8 mouse cellular contexts compared by ENCODE assay signal in genomic region chr7:35686756-35687155, GRCm38 (mm10). TPM values are rescaled to one million over a fixed set of nuclear protein-coding genes. Genes with fewer than 3 reads are reported as not detected.
DNase-seq lines count a peak whose midpoint lies in the region; ATAC-seq and TF ChIP-seq lines count a peak whose summit lies in the region.

No protein-coding gene starts in this region.

- H3K9me3 ChIP-seq in liver, embryonic 12.5 days (replicated peaks), result no peaks in the 10 kb centered on the region
- no peaks in the 10 kb centered on the region for H3K9me3 ChIP-seq in neural tube, embryonic 12.5 days

- H3K4me1 ChIP-seq in heart, adult 2 months (ENCODE audit: control insufficient read depth, insufficient read depth, low read length), result no peaks in the 10 kb centered on the region
- no peaks in the 10 kb centered on the region for H3K4me1 ChIP-seq in kidney, adult 2 months (ENCODE audit: control insufficient read depth, insufficient read depth, low read length)
- H3K4me1 ChIP-seq in liver, embryonic 12.5 days, result peaks cover 27% of the 10 kb centered on the region
- H3K4me1 ChIP-seq in neural tube, embryonic 12.5 days, result no peaks in the 10 kb centered on the region; the same call in 1 of the 2 replicates

- H3K27me3 ChIP-seq in heart, adult 2 months (ENCODE audit: control insufficient read depth, insufficient read depth, low read length), result no peaks in the 10 kb centered on the region
- no peaks in the 10 kb centered on the region for H3K27me3 ChIP-seq in kidney, adult 2 months (replicated peaks; ENCODE audit: control insufficient read depth, insufficient read depth, low read length)
- H3K27me3 ChIP-seq in liver, embryonic 12.5 days (replicated peaks), result no peaks in the 10 kb centered on the region
- no peaks in the 10 kb centered on the region for H3K27me3 ChIP-seq in neural tube, embryonic 12.5 days (replicated peaks)

- no peak overlapping the region for H3K9ac ChIP-seq in heart, adult 2 months (ENCODE audit: low read depth, low read length)
- H3K9ac ChIP-seq in liver, embryonic 12.5 days, result no peak overlapping the region
- H3K9ac ChIP-seq in neural tube, embryonic 12.5 days, result no peak overlapping the region

- H3K79me2 ChIP-seq in heart, adult 2 months (replicated peaks; ENCODE audit: control insufficient read depth, insufficient read depth, low read length), result no peaks in the 10 kb centered on the region

- H3K4me3 ChIP-seq in heart, adult 2 months, result peak overlapping the region; percentile 38
- no peak overlapping the region for H3K4me3 ChIP-seq in kidney, adult 2 months (ENCODE audit: insufficient read depth, low read depth, low read length)
- peak overlapping the region; percentile 14 for H3K4me3 ChIP-seq in liver, embryonic 12.5 days
- H3K4me3 ChIP-seq in neural tube, embryonic 12.5 days, result no peak overlapping the region

- H3K4me2 ChIP-seq in liver, embryonic 12.5 days, result peak overlapping the region; percentile 58
- peak overlapping the region; percentile 25 for H3K4me2 ChIP-seq in neural tube, embryonic 12.5 days (replicated peaks)

- no peaks in the 10 kb centered on the region for H3K36me3 ChIP-seq in heart, adult 2 months (ENCODE audit: control insufficient read depth, insufficient read depth, low read length)
- H3K36me3 ChIP-seq in kidney, adult 2 months (ENCODE audit: control insufficient read depth, insufficient read depth, low read length), result no peaks in the 10 kb centered on the region
- peaks cover 11% of the 10 kb centered on the region for H3K36me3 ChIP-seq in liver, embryonic 12.5 days
- H3K36me3 ChIP-seq in neural tube, embryonic 12.5 days, result peaks cover 17% of the 10 kb centered on the region; the same call in 1 of the 2 replicates

- WGBS in heart, adult 2 months, result 17% methylated on average over 13 of the region's 13 CpGs
- WGBS in kidney, adult 2 months, result 17% methylated on average over 13 of the region's 13 CpGs
- 19% methylated on average over 13 of the region's 13 CpGs for WGBS in liver, embryonic 12.5 days (ENCODE audit: insufficient replicate concordance)
- 27% methylated on average over 13 of the region's 13 CpGs for WGBS in neural tube, embryonic 12.5 days

- TF ChIP-seq CTCF in heart, adult 2 months (IDR thresholded peaks at IDR 0.05), result peak; percentile 87
- TF ChIP-seq CTCF in kidney, adult 2 months (conservative IDR thresholded peaks at IDR 0.05; ENCODE audit: insufficient read depth, insufficient read length, low read depth, low read length), result peak; percentile 87

- ATAC-seq in liver, embryonic 12.5 days, result no peak
- ATAC-seq in neural tube, embryonic 12.5 days (ENCODE audit: low FRiP score, low read depth), result no peak

- TF ChIP-seq POLR2A in heart, adult 2 months (IDR thresholded peaks at IDR 0.05; ENCODE audit: insufficient read depth, low read depth, low read length), result no peak
- TF ChIP-seq POLR2A in kidney, adult 2 months (IDR thresholded peaks at IDR 0.05; ENCODE audit: low read depth, low read length), result no peak

- intact Hi-C loops in heart, adult 2 months (cut with DNase I), result loop anchor here (2.0 to 5.0 kb wide), 4 partner anchors 46 to 1658 kb away; no protein-coding TSS in a partner anchor

- no peak overlapping the region for H3K27ac ChIP-seq in heart, adult 2 months
- H3K27ac ChIP-seq in kidney, adult 2 months (ENCODE audit: insufficient read depth, low read depth, low read length), result no peak overlapping the region
- no peak overlapping the region for H3K27ac ChIP-seq in liver, embryonic 12.5 days
- H3K27ac ChIP-seq in neural tube, embryonic 12.5 days, result no peak overlapping the region

- DNase-seq in 416B (ENCODE audit: low read depth), result peak; percentile 8
- DNase-seq in adrenal gland, adult 18-20 months (ENCODE audit: low spot score in 2 of 2), result peak; percentile 76 to 77
- DNase-seq in embryo, embryonic 10 days (ENCODE audit: low spot score), result peak; percentile 81
- peak; percentile 55 to 77 for DNase-seq in heart, adult 2 months
- peak; percentile 57 for DNase-seq in kidney, adult 2 months
- peak; percentile 40 for DNase-seq in thymus, postnatal 0 days (ENCODE audit: low spot score)

- no peak for TF ChIP-seq EP300 in heart, adult 2 months (IDR thresholded peaks at IDR 0.05; ENCODE audit: insufficient read depth, low read depth, low read length)

RNA-seq across cellular contexts. Expression of gene Pdcd5, which starts 39.4 kb away (rescaled TPM):
- total RNA-seq in adrenal gland, adult 18-20 months (2021), result 10 to 100 TPM; 75.9 to 76.2 TPM
- total RNA-seq in heart, adult 2 months (2021), result 100 to 1,000 TPM; 104 to 118 TPM
- polyA plus RNA-seq in heart, adult 2 months (2012; rRNA removed), result 36.0 and 48.6 TPM in 2 replicates
- 56.9 and 57.4 TPM in 2 replicates for polyA plus RNA-seq in kidney, adult 2 months (2012; rRNA removed)
- polyA plus RNA-seq in liver, embryonic 12.5 days (2016; fragmentation: Nextera tagmentation; extraction: Ambion mirVana), result 193 and 197 TPM in 2 replicates
- 267 and 276 TPM in 2 replicates for polyA plus RNA-seq in neural tube, embryonic 12.5 days (2016; fragmentation: Nextera tagmentation; extraction: Ambion mirVana)
- 266 and 274 TPM in 2 replicates for polyA plus RNA-seq in thymus, postnatal 0 days (2015; fragmentation: Nextera tagmentation; extraction: Ambion mirVana)

Comparison
In these comparisons a context has a peak if more than half of its experiments do, and no peak if none do; other contexts are left out.
1. DNase-seq: peak in every context shown above with its lines; median percentile 81 in embryo, embryonic 10 days; 76 in adrenal gland, adult 18-20 months; 66 in heart, adult 2 months; 57 in kidney, adult 2 months; 40 in thymus, postnatal 0 days; 8 in 416B.
2. H3K4me3 ChIP-seq: peak in heart, adult 2 months (single experiment) and liver, embryonic 12.5 days (single experiment); none in kidney, adult 2 months (single experiment) and neural tube, embryonic 12.5 days (single experiment).